Comparison of ENCODE assay signal across 27 mouse cellular contexts in genomic region chr2:105806047-105806446, GRCm38 (mm10).
DNase-seq lines count a peak whose midpoint lies in the region; ATAC-seq lines count a peak whose summit lies in the region.
"Had no signal": no experiment of that assay in that cellular context is flagged by ENCODE, and none has a peak within 500 bp of the region (broad histone marks: within the 10 kb centered on the region; RNA-seq: fewer than 3 reads in every experiment).

No protein-coding gene starts in this region.

- no peaks in the 10 kb centered on the region for H3K27me3 ChIP-seq in forebrain, embryonic 13.5 days
- H3K27me3 ChIP-seq in forebrain, embryonic 14.5 days (replicated peaks; ENCODE audit: control insufficient read depth, insufficient read depth, low read length) = no peaks in the 10 kb centered on the region
- H3K27me3 ChIP-seq in liver, embryonic 13.5 days = no peaks in the 10 kb centered on the region
- H3K27me3 ChIP-seq: embryonic facial prominence, embryonic 15.5 days; forebrain, embryonic 12.5 days; hindbrain, embryonic 13.5 days; limb, embryonic 12.5 days; neural tube, embryonic 13.5 days had no signal

- no peaks in the 10 kb centered on the region for H3K36me3 ChIP-seq in forebrain, embryonic 13.5 days (ENCODE audit: poor library complexity, severe bottlenecking)
- H3K36me3 ChIP-seq in forebrain, embryonic 14.5 days (ENCODE audit: control insufficient read depth, insufficient read depth, low read length) = no peaks in the 10 kb centered on the region
- no peaks in the 10 kb centered on the region for H3K36me3 ChIP-seq in liver, embryonic 13.5 days
- H3K36me3 ChIP-seq: embryonic facial prominence, embryonic 10.5 days; embryonic facial prominence, embryonic 15.5 days; forebrain, embryonic 12.5 days; hindbrain, embryonic 13.5 days; limb, embryonic 12.5 days; midbrain, embryonic 12.5 days; neural tube, embryonic 13.5 days had no signal

- H3K4me1 ChIP-seq in forebrain, embryonic 13.5 days = peaks cover 24% of the 10 kb centered on the region
- peaks cover 3% of the 10 kb centered on the region; the same call in 1 of the 2 replicates for H3K4me1 ChIP-seq in forebrain, embryonic 14.5 days (ENCODE audit: control insufficient read depth, insufficient read depth, low read length)
- H3K4me1 ChIP-seq in liver, embryonic 13.5 days (replicated peaks) = peaks cover 24% of the 10 kb centered on the region
- H3K4me1 ChIP-seq: embryonic facial prominence, embryonic 10.5 days; embryonic facial prominence, embryonic 15.5 days; limb, embryonic 12.5 days; neural tube, embryonic 13.5 days had no signal

- no peak overlapping the region for H3K4me2 ChIP-seq in forebrain, embryonic 13.5 days
- H3K4me2 ChIP-seq in forebrain, embryonic 14.5 days (ENCODE audit: low read length) = no peak overlapping the region
- peak overlapping the region; percentile 6 for H3K4me2 ChIP-seq in liver, embryonic 13.5 days
- H3K4me2 ChIP-seq: embryonic facial prominence, embryonic 15.5 days; forebrain, embryonic 12.5 days; heart, embryonic 11.5 days; hindbrain, embryonic 13.5 days; limb, embryonic 12.5 days; midbrain, embryonic 12.5 days; neural tube, embryonic 13.5 days had no signal

- no peaks in the 10 kb centered on the region for H3K9me3 ChIP-seq in forebrain, embryonic 13.5 days (replicated peaks)
- H3K9me3 ChIP-seq in forebrain, embryonic 14.5 days (replicated peaks; ENCODE audit: control insufficient read depth, low read length) = no peaks in the 10 kb centered on the region
- no peaks in the 10 kb centered on the region for H3K9me3 ChIP-seq in liver, embryonic 13.5 days (replicated peaks)
- H3K9me3 ChIP-seq: embryonic facial prominence, embryonic 10.5 days; embryonic facial prominence, embryonic 15.5 days; forebrain, embryonic 12.5 days; hindbrain, embryonic 13.5 days; limb, embryonic 12.5 days; midbrain, embryonic 12.5 days; neural tube, embryonic 13.5 days had no signal

- WGBS in forebrain, embryonic 13.5 days = 81% methylated on average over 4 of the region's 4 CpGs
- WGBS in forebrain, embryonic 14.5 days = 68% methylated on average over 4 of the region's 4 CpGs
- WGBS in liver, embryonic 13.5 days (ENCODE audit: insufficient replicate concordance) = 38% methylated on average over 4 of the region's 4 CpGs

- peak overlapping the region; percentile 46; the same call in 1 of the 2 replicates for H3K27ac ChIP-seq in forebrain, embryonic 13.5 days
- H3K27ac ChIP-seq in forebrain, embryonic 14.5 days (ENCODE audit: low read depth, low read length) = no peak overlapping the region
- H3K27ac ChIP-seq in liver, embryonic 13.5 days = peak overlapping the region; percentile 63
- H3K27ac ChIP-seq: embryonic facial prominence, embryonic 10.5 days; embryonic facial prominence, embryonic 15.5 days; forebrain, embryonic 12.5 days; hindbrain, embryonic 13.5 days; left cerebral cortex, adult 2 months; limb, embryonic 12.5 days; midbrain, embryonic 12.5 days; neural tube, embryonic 13.5 days had no signal

- H3K9ac ChIP-seq in forebrain, embryonic 13.5 days = no peak overlapping the region
- H3K9ac ChIP-seq in forebrain, embryonic 14.5 days (ENCODE audit: low read length) = no peak overlapping the region
- H3K9ac ChIP-seq in liver, embryonic 13.5 days = no peak overlapping the region
- H3K9ac ChIP-seq: embryonic facial prominence, embryonic 15.5 days; forebrain, embryonic 12.5 days; hindbrain, embryonic 13.5 days; limb, embryonic 12.5 days; midbrain, embryonic 12.5 days; neural tube, embryonic 13.5 days had no signal

- no peak for ATAC-seq in forebrain, embryonic 13.5 days
- ATAC-seq in forebrain, embryonic 14.5 days = no peak
- peak; percentile 82 for ATAC-seq in liver, embryonic 13.5 days (ENCODE audit: low read depth)
- 0 out of 2 replicates have a peak, but pooled peaks have one; percentile 32 for ATAC-seq in megakaryocyte progenitor cell, adult 5-6 weeks (replicated peaks; ENCODE audit: poor library complexity)
- ATAC-seq: intestine, postnatal 0 days had no signal

- no peak overlapping the region for H3K4me3 ChIP-seq in forebrain, embryonic 13.5 days
- H3K4me3 ChIP-seq in forebrain, embryonic 14.5 days (ENCODE audit: low read depth, low read length) = no peak overlapping the region
- H3K4me3 ChIP-seq in liver, embryonic 13.5 days (replicated peaks) = no peak overlapping the region
- H3K4me3 ChIP-seq: embryonic facial prominence, embryonic 10.5 days; embryonic facial prominence, embryonic 15.5 days; forebrain, embryonic 12.5 days; hindbrain, embryonic 13.5 days; left cerebral cortex, adult 2 months; limb, embryonic 12.5 days; midbrain, embryonic 12.5 days; neural tube, embryonic 13.5 days had no signal

- DNase-seq in forebrain, embryonic 14.5 days (ENCODE audit: low spot score) = no peak
- DNase-seq in c-Kit-positive CD71-positive TER-119-positive erythroid progenitor cells, embryonic 14.5 days (ENCODE audit: low spot score) = peak; percentile 29
- DNase-seq in liver, embryonic 13.5 days = no peak
- no peak for DNase-seq in cerebellum, adult 8-10 months
- DNase-seq in cerebellum, adult 18-20 months = no peak
- no peak for DNase-seq in yolk sac, embryonic 10.5 days (ENCODE audit: low spot score)
- DNase-seq: adrenal gland, postnatal 14 days; cerebellum, adult 2 months; cerebellum, postnatal 25 days; gastrocnemius, postnatal 25 days; heart, adult 11 months; heart, postnatal 4 days; kidney, postnatal 25 days; lung, adult 18-20 months; lung, postnatal 10 days had no signal

Comparison
In these comparisons a context has a peak if more than half of its experiments do, and no peak if none do; other contexts are left out.
1. ATAC-seq: peak in liver, embryonic 13.5 days (single experiment) and megakaryocyte progenitor cell, adult 5-6 weeks (single experiment); none in forebrain, embryonic 13.5 days (single experiment) and forebrain, embryonic 14.5 days (single experiment).